Mouse (Mus musculus): ENCODE data around the gene Rbx1. TPM values are rescaled to one million over a fixed set of nuclear protein-coding genes. Genes with fewer than 3 reads are reported as not detected.
"Not testable (repeated sequence)": the region's sequence is repeated elsewhere in the genome, so short reads cannot be mapped to it uniquely, and the experiment has no call there.

Gene Rbx1
- 612 and 631 TPM in 2 replicates for polyA plus RNA-seq (2016; fragmentation: Nextera tagmentation; extraction: Ambion mirVana)

GRCm38 (mm10) chr15:81465901-81466737, at the start of gene Rbx1:
Gene Rbx1 (plus strand): TSS chr15:81466296.
- WGBS, result under 1% methylated on average over 60 of the region's 62 CpGs
- DNase-seq (ENCODE audit: extremely low spot score, low spot score), result peak; percentile 99
- H3K9me3 ChIP-seq, result peaks cover 12% of the 10 kb centered on the region; the same call in 1 of the 2 replicates

GRCm38 (mm10) chr15:81416763-81417310, 49.3 kb upstream of the Rbx1 start:
- Histone ChIP-seq H3K4me3 (peak overlapping the region; percentile 35), H3K36me3 (replicated peaks) (peaks cover 17% of the 10 kb centered on the region), H3K4me1 (peaks cover 23% of the 10 kb centered on the region), H3K27ac (peak overlapping the region; percentile 77)
- 11% methylated on average over 22 of the region's 22 CpGs for WGBS
- not testable (repeated sequence) for H3K27me3 ChIP-seq (ENCODE audit: poor library complexity, severe bottlenecking); H3K9me3 ChIP-seq
- DNase-seq (ENCODE audit: extremely low spot score, low spot score), result peak; percentile 67

More at GRCm38 (mm10) chr15:81465901-81466737, at the start of gene Rbx1:
- H3K27me3 ChIP-seq (ENCODE audit: poor library complexity, severe bottlenecking), result no peaks in the 10 kb centered on the region
- peak within 1 kb of the TSS; percentile 93 for H3K27ac ChIP-seq
- peaks cover 24% of the 10 kb centered on the region for H3K4me1 ChIP-seq
- H3K36me3 ChIP-seq (replicated peaks), result peaks cover 36% of the 10 kb centered on the region
- peak within 1 kb of the TSS; percentile 72 for H3K4me3 ChIP-seq

- peaks cover 28% of the 10 kb centered on the region for H3K4me1 ChIP-seq
- no peak for DNase-seq (ENCODE audit: extremely low spot score, low spot score)
- H3K27me3 ChIP-seq (ENCODE audit: poor library complexity, severe bottlenecking), result no peaks in the 10 kb centered on the region
- no peak overlapping the region for H3K4me3 ChIP-seq
- H3K36me3 ChIP-seq (replicated peaks), result peaks cover 17% of the 10 kb centered on the region
- H3K27ac ChIP-seq, result no peak overlapping the region
- WGBS, result 93% methylated on average over 4 of the region's 4 CpGs
- H3K9me3 ChIP-seq, result no peaks in the 10 kb centered on the region
Measured at GRCm38 (mm10) chr15:81418065-81418464, 48.0 kb upstream of the Rbx1 start.

- no peak for DNase-seq (ENCODE audit: extremely low spot score, low spot score)
- Histone ChIP-seq H3K4me1 (peaks cover 24% of the 10 kb centered on the region), H3K4me3 (no peak overlapping the region), H3K27me3 (ENCODE audit: poor library complexity, severe bottlenecking) (no peaks in the 10 kb centered on the region), H3K9me3 (no peaks in the 10 kb centered on the region), H3K27ac (no peak overlapping the region), H3K36me3 (replicated peaks) (peaks cover 8% of the 10 kb centered on the region)
- 85% methylated on average over 1 of the region's 1 CpGs for WGBS
Measured at GRCm38 (mm10) chr15:81421454-81421853, 44.6 kb upstream of the Rbx1 start.

- WGBS, result 86% methylated on average over 7 of the region's 7 CpGs
- peaks cover 17% of the 10 kb centered on the region for H3K4me1 ChIP-seq
- H3K4me3 ChIP-seq, result no peak overlapping the region
- no peak overlapping the region for H3K27ac ChIP-seq
- no peaks in the 10 kb centered on the region for H3K9me3 ChIP-seq
- H3K36me3 ChIP-seq (replicated peaks), result peaks cover 9% of the 10 kb centered on the region
- no peak for DNase-seq (ENCODE audit: extremely low spot score, low spot score)
- no peaks in the 10 kb centered on the region for H3K27me3 ChIP-seq (ENCODE audit: poor library complexity, severe bottlenecking)
Measured at GRCm38 (mm10) chr15:81422156-81422681, 43.9 kb upstream of the Rbx1 start.

GRCm38 (mm10) chr15:81425311-81425710, 40.8 kb upstream of the Rbx1 start:
- Histone ChIP-seq H3K4me1 (peaks cover 15% of the 10 kb centered on the region; the same call in 1 of the 2 replicates), H3K27ac (no peak overlapping the region), H3K36me3 (replicated peaks) (peaks cover 25% of the 10 kb centered on the region), H3K9me3 (no peaks in the 10 kb centered on the region), H3K27me3 (ENCODE audit: poor library complexity, severe bottlenecking) (no peaks in the 10 kb centered on the region), H3K4me3 (no peak overlapping the region)
- DNase-seq (ENCODE audit: extremely low spot score, low spot score), result no peak
- 85% methylated on average over 3 of the region's 3 CpGs for WGBS

- Histone ChIP-seq H3K27me3 (ENCODE audit: poor library complexity, severe bottlenecking) (no peaks in the 10 kb centered on the region), H3K4me3 (no peak overlapping the region), H3K9me3 (no peaks in the 10 kb centered on the region), H3K4me1 (no peaks in the 10 kb centered on the region), H3K27ac (no peak overlapping the region), H3K36me3 (replicated peaks) (peaks cover 51% of the 10 kb centered on the region)
- no peak for DNase-seq (ENCODE audit: extremely low spot score, low spot score)
- WGBS, result 94% methylated on average over 2 of the region's 2 CpGs
Measured at GRCm38 (mm10) chr15:81427947-81428346, 38.1 kb upstream of the Rbx1 start.

- no peaks in the 10 kb centered on the region for H3K9me3 ChIP-seq
- no peaks in the 10 kb centered on the region for H3K27me3 ChIP-seq (ENCODE audit: poor library complexity, severe bottlenecking)
- H3K4me3 ChIP-seq, result no peak overlapping the region
- DNase-seq (ENCODE audit: extremely low spot score, low spot score), result no peak
- peaks cover 57% of the 10 kb centered on the region for H3K36me3 ChIP-seq (replicated peaks)
- WGBS, result 88% methylated on average over 1 of the region's 1 CpGs
- no peaks in the 10 kb centered on the region for H3K4me1 ChIP-seq
- H3K27ac ChIP-seq, result no peak overlapping the region
Measured at GRCm38 (mm10) chr15:81431195-81431594, 34.9 kb upstream of the Rbx1 start.

GRCm38 (mm10) chr15:81438345-81438744, 27.8 kb upstream of the Rbx1 start:
- no peaks in the 10 kb centered on the region for H3K27me3 ChIP-seq (ENCODE audit: poor library complexity, severe bottlenecking)
- peaks cover 45% of the 10 kb centered on the region for H3K36me3 ChIP-seq (replicated peaks)
- WGBS, result 97% methylated on average over 1 of the region's 1 CpGs
- DNase-seq (ENCODE audit: extremely low spot score, low spot score), result no peak
- H3K9me3 ChIP-seq, result no peaks in the 10 kb centered on the region
- H3K4me3 ChIP-seq, result no peak overlapping the region
- no peaks in the 10 kb centered on the region for H3K4me1 ChIP-seq
- H3K27ac ChIP-seq, result no peak overlapping the region

- Histone ChIP-seq H3K9me3 (no peaks in the 10 kb centered on the region), H3K4me1 (no peaks in the 10 kb centered on the region), H3K27ac (no peak overlapping the region), H3K36me3 (replicated peaks) (peaks cover 49% of the 10 kb centered on the region), H3K27me3 (ENCODE audit: poor library complexity, severe bottlenecking) (no peaks in the 10 kb centered on the region), H3K4me3 (no peak overlapping the region)
- no peak for DNase-seq (ENCODE audit: extremely low spot score, low spot score)
Measured at GRCm38 (mm10) chr15:81439236-81439635, 26.9 kb upstream of the Rbx1 start.

GRCm38 (mm10) chr15:81448463-81448862, 17.6 kb upstream of the Rbx1 start:
- no peaks in the 10 kb centered on the region for H3K9me3 ChIP-seq
- H3K27ac ChIP-seq, result no peak overlapping the region
- WGBS, result 50% methylated on average over 3 of the region's 3 CpGs
- H3K36me3 ChIP-seq (replicated peaks), result peaks cover 68% of the 10 kb centered on the region
- DNase-seq (ENCODE audit: extremely low spot score, low spot score), result peak; percentile 38
- no peak overlapping the region for H3K4me3 ChIP-seq
- H3K27me3 ChIP-seq (ENCODE audit: poor library complexity, severe bottlenecking), result no peaks in the 10 kb centered on the region
- no peaks in the 10 kb centered on the region for H3K4me1 ChIP-seq

GRCm38 (mm10) chr15:81461523-81461922, 4.6 kb upstream of the Rbx1 start:
- Histone ChIP-seq H3K27me3 (ENCODE audit: poor library complexity, severe bottlenecking) (no peaks in the 10 kb centered on the region), H3K9me3 (peaks cover 12% of the 10 kb centered on the region; the same call in 1 of the 2 replicates), H3K4me3 (no peak overlapping the region), H3K27ac (no peak overlapping the region), H3K36me3 (replicated peaks) (peaks cover 20% of the 10 kb centered on the region), H3K4me1 (peaks cover 12% of the 10 kb centered on the region)
- 85% methylated on average over 7 of the region's 7 CpGs for WGBS
- no peak for DNase-seq (ENCODE audit: extremely low spot score, low spot score)
